Mouse (Mus musculus): Measurements from ENCODE around the gene Gm20431. TPM values are rescaled to one million over a fixed set of nuclear protein-coding genes. Genes with fewer than 3 reads are reported as not detected.

The Gm20431 gene
- polyA plus RNA-seq, 1 experiment: 0.10 TPM

GRCm38 (mm10) chr2:167685137-167685536, 23.8 kb upstream of the Gm20431 start:
- no peak overlapping the region for H3K4me3 ChIP-seq (ENCODE audit: low read depth, low read length)
- H3K4me1 ChIP-seq (ENCODE audit: control insufficient read depth, insufficient read depth, insufficient read length, low read length): peaks cover 13% of the 10 kb centered on the region
- no peak overlapping the region for H3K27ac ChIP-seq (ENCODE audit: insufficient read depth, low read depth, low read length)
- TF ChIP-seq POLR2A (IDR thresholded peaks at IDR 0.05; ENCODE audit: low read depth, low read length): no peak
- TF ChIP-seq CTCF (IDR thresholded peaks at IDR 0.05; ENCODE audit: extremely low read depth, insufficient read length, insufficient replicate concordance, low read depth, low read length): peak; percentile 98
- no peaks in the 10 kb centered on the region for H3K27me3 ChIP-seq (ENCODE audit: control insufficient read depth, insufficient read depth, low read length)
- 16% methylated on average over 8 of the region's 8 CpGs for WGBS
- H3K36me3 ChIP-seq (ENCODE audit: control insufficient read depth, insufficient read depth, low read length): no peaks in the 10 kb centered on the region

GRCm38 (mm10) chr2:167683721-167684120, 22.4 kb upstream of the Gm20431 start:
- Histone ChIP-seq H3K4me3 (ENCODE audit: low read depth, low read length) (no peak overlapping the region), H3K27ac (ENCODE audit: insufficient read depth, low read depth, low read length) (no peak overlapping the region), H3K36me3 (ENCODE audit: control insufficient read depth, insufficient read depth, low read length) (no peaks in the 10 kb centered on the region), H3K27me3 (ENCODE audit: control insufficient read depth, insufficient read depth, low read length) (no peaks in the 10 kb centered on the region), H3K4me1 (ENCODE audit: control insufficient read depth, insufficient read depth, insufficient read length, low read length) (peaks cover 15% of the 10 kb centered on the region)
- WGBS: 51% methylated on average over 3 of the region's 3 CpGs
- TF ChIP-seq CTCF (IDR thresholded peaks at IDR 0.05; ENCODE audit: extremely low read depth, insufficient read length, insufficient replicate concordance, low read depth, low read length) (no peak), POLR2A (IDR thresholded peaks at IDR 0.05; ENCODE audit: low read depth, low read length) (no peak)

DNA sequence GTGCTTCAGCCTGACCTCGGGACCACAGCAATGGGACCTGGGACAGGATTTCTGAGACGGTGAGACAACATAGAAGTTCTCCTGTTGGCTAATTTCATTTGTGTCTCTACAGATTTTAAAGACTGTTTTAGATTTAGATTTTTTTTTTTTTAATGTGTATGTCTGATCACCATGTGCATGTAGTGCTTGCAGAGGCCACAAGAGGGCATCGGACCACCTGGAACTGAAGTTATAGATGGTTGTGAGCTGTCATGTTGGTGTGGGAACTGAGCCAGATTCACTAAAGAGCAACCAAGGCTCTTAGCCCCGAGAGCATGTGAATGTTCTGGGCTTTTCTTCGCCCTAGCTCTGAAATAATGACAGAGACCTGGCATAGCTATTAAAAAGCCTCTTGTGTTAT, 19.4 kb upstream of the Gm20431 start:
- Histone ChIP-seq H3K4me3 (ENCODE audit: low read depth, low read length) (no peak overlapping the region), H3K27ac (ENCODE audit: insufficient read depth, low read depth, low read length) (no peak overlapping the region), H3K4me1 (ENCODE audit: control insufficient read depth, insufficient read depth, insufficient read length, low read length) (peaks cover 2% of the 10 kb centered on the region; the same call in 1 of the 2 replicates), H3K36me3 (ENCODE audit: control insufficient read depth, insufficient read depth, low read length) (no peaks in the 10 kb centered on the region), H3K27me3 (ENCODE audit: control insufficient read depth, insufficient read depth, low read length) (no peaks in the 10 kb centered on the region)
- 49% methylated on average over 5 of the region's 5 CpGs for WGBS
- TF ChIP-seq POLR2A (IDR thresholded peaks at IDR 0.05; ENCODE audit: low read depth, low read length) (no peak), CTCF (IDR thresholded peaks at IDR 0.05; ENCODE audit: extremely low read depth, insufficient read length, insufficient replicate concordance, low read depth, low read length) (peak; percentile 54; the same call in 1 of the 2 replicates)

DNA sequence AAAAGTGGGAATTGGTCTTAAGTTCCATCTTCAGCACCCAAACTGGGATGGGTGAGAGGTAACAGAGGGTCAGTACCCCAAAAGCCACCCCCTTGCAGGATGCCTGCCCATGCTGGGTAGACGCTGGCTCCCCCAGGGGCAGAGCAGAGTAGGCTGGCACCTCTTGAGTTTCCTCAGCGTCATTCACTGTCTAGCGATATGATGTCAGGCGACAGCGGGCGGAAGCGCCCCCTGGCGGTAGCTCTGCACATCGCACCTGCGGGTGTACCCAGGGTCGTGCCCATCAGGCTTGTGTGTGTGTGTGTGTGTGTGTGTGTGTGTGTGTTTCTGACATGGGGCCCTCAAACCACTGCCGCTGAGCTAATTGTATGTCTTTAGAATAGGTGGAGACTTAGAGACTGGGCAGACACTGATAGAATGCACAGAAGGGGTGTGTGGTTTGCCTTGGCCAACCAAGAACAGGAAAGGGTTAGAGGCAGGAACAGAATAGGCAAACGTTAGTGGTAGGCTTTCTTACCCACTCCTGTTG, 18.7 kb upstream of the Gm20431 start:
- 2% methylated on average over 13 of the region's 13 CpGs for WGBS
- Histone ChIP-seq H3K27ac (ENCODE audit: insufficient read depth, low read depth, low read length) (no peak overlapping the region), H3K27me3 (ENCODE audit: control insufficient read depth, insufficient read depth, low read length) (no peaks in the 10 kb centered on the region), H3K4me3 (ENCODE audit: low read depth, low read length) (no peak overlapping the region), H3K4me1 (ENCODE audit: control insufficient read depth, insufficient read depth, insufficient read length, low read length) (peaks cover 2% of the 10 kb centered on the region; the same call in 1 of the 2 replicates), H3K36me3 (ENCODE audit: control insufficient read depth, insufficient read depth, low read length) (no peaks in the 10 kb centered on the region)
- TF ChIP-seq CTCF (IDR thresholded peaks at IDR 0.05; ENCODE audit: extremely low read depth, insufficient read length, insufficient replicate concordance, low read depth, low read length) (peak; percentile 96), POLR2A (IDR thresholded peaks at IDR 0.05; ENCODE audit: low read depth, low read length) (0 out of 2 replicates have a peak, but pooled peaks have one; percentile 29)

DNA sequence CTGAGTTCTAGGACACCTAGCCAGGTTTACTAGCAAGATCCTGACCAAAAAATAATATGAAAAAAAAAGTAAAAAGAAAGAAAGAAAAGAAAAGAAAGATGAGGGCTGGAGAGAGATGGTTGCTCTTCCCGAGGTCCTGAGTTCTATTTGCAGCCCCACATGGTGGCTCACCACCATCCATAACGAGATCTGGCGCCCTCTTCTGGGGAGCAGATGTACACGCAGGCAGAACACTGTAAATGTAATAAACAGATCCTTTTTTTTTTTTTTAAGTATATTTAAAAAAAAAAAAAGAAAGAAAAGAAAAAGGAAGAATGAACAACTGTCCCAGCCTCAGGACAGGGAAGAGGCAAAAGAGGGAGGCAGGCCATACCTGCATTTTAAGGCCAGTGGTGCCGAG, 17.3 kb upstream of the Gm20431 start:
- 61% methylated on average over 5 of the region's 5 CpGs for WGBS
- TF ChIP-seq POLR2A (IDR thresholded peaks at IDR 0.05; ENCODE audit: low read depth, low read length): no peak
- TF ChIP-seq CTCF (IDR thresholded peaks at IDR 0.05; ENCODE audit: extremely low read depth, insufficient read length, insufficient replicate concordance, low read depth, low read length): peak; percentile 53; the same call in 1 of the 2 replicates
- Histone ChIP-seq H3K36me3 (ENCODE audit: control insufficient read depth, insufficient read depth, low read length) (no peaks in the 10 kb centered on the region), H3K27ac (ENCODE audit: insufficient read depth, low read depth, low read length) (no peak overlapping the region), H3K27me3 (ENCODE audit: control insufficient read depth, insufficient read depth, low read length) (no peaks in the 10 kb centered on the region), H3K4me3 (ENCODE audit: low read depth, low read length) (no peak overlapping the region), H3K4me1 (ENCODE audit: control insufficient read depth, insufficient read depth, insufficient read length, low read length) (peaks cover 2% of the 10 kb centered on the region; the same call in 1 of the 2 replicates)

DNA sequence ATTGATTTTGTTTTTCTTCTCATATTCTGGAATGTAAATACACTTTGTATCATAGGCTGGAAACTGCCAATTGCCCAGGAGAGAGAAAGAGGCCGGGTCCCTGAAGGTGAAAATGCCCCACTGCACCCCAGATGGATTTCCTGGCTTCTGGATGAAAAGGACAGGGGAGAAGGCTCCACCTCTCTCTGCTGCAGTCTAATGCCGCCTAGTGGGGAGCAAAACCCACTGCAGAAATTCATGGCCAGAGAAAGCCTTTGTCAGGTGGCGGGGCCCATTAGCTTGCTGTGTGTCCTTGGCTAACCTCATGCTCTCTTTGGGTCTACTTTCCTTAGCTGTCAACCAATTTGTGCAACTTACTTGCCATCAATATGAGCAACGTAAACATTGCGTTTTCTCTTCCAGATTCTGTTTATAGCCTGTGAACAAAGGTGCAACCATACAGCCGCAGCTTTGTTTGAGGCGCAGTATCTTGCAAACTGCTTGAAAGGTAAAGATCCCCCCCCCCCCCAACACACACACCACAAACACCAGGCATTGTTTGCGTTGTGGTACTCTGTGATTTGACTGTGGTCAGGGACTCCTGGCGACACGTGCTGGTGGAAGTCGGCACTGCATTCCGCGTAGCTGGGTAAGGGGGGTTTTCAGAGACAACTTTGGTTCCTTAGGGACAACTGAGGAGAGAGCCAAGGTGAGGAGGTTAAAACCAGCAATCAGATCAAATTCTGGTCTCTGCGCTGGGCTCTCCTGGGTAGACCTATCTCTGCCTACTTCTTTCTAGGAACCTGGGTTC, 14.0 kb upstream of the Gm20431 start:
- Histone ChIP-seq H3K27ac (ENCODE audit: insufficient read depth, low read depth, low read length) (no peak overlapping the region), H3K36me3 (ENCODE audit: control insufficient read depth, insufficient read depth, low read length) (no peaks in the 10 kb centered on the region), H3K4me1 (ENCODE audit: control insufficient read depth, insufficient read depth, insufficient read length, low read length) (peaks cover 17% of the 10 kb centered on the region), H3K4me3 (ENCODE audit: low read depth, low read length) (no peak overlapping the region), H3K27me3 (ENCODE audit: control insufficient read depth, insufficient read depth, low read length) (no peaks in the 10 kb centered on the region)
- TF ChIP-seq CTCF (IDR thresholded peaks at IDR 0.05; ENCODE audit: extremely low read depth, insufficient read length, insufficient replicate concordance, low read depth, low read length) (peak; percentile 76; the same call in 1 of the 2 replicates), POLR2A (IDR thresholded peaks at IDR 0.05; ENCODE audit: low read depth, low read length) (no peak)
- WGBS: 40% methylated on average over 14 of the region's 14 CpGs

DNA sequence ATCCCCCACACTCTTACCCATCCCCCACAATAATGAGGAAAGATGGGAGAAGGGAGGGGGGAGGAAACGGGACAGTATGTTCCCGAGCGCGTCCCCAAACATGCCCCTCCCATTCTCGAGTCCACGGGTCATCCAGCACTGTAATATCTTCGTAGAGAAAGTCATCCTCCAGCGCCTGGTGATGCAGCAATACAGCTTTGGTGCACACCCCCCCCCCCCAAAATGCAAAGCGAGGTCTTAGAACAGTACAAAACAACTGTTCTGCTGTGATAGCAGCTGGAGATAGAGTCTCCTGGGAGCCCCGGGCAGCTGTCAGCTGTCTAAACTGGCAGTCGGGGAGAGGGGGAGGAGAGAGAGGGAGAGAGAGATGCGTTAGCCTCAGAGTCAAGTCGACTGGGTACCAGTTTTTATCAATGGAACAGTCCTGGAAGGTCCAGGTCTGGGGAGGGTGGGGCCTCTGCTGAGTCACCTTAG, 11.0 kb upstream of the Gm20431 start:
- no peaks in the 10 kb centered on the region for H3K27me3 ChIP-seq (ENCODE audit: control insufficient read depth, insufficient read depth, low read length)

More for the DNA sequence above, 11.0 kb upstream of the Gm20431 start:
- TF ChIP-seq CTCF (IDR thresholded peaks at IDR 0.05; ENCODE audit: extremely low read depth, insufficient read length, insufficient replicate concordance, low read depth, low read length): no peak
- TF ChIP-seq POLR2A (IDR thresholded peaks at IDR 0.05; ENCODE audit: low read depth, low read length): no peak
- Histone ChIP-seq H3K4me3 (ENCODE audit: low read depth, low read length) (no peak overlapping the region), H3K36me3 (ENCODE audit: control insufficient read depth, insufficient read depth, low read length) (no peaks in the 10 kb centered on the region), H3K27ac (ENCODE audit: insufficient read depth, low read depth, low read length) (no peak overlapping the region), H3K4me1 (ENCODE audit: control insufficient read depth, insufficient read depth, insufficient read length, low read length) (peaks cover 15% of the 10 kb centered on the region)
- WGBS: 26% methylated on average over 13 of the region's 13 CpGs

Data from small intestine, adult 2 months (tissue).